Mouse (Mus musculus) right cerebral cortex, postnatal 36 days (tissue): ENCODE measurements at regions not wholly inside any gene's neighbourhood (a gene's known extent, or its start where the extent isn't known, plus 50 kb on each side); places are given as distances from the start of the nearest gene placed in this dataset.

ENCODE experiments used
- DNase-seq, 2 experiments: peaks; one replicate each; pipeline ENCODE4 v3.0.0; 2022; ENCODE audit warnings: low spot score in 2 of 2, mixed read lengths in 1 of 2

- DNase-seq: no peak
These were observed 52.0 kb downstream of the 4930426L09Rik start for GRCm38 (mm10) chr2:19049877-19050731.

GRCm38 (mm10) chr2:19055500-19055899 is 57.4 kb downstream of the 4930426L09Rik start:
- no peak for DNase-seq

GRCm38 (mm10) chr2:19057859-19058258 is 59.7 kb downstream of the 4930426L09Rik start:
- no peak for DNase-seq

- no peak for DNase-seq
These were observed 60.6 kb downstream of the 4930426L09Rik start for GRCm38 (mm10) chr2:19058765-19059164.

- no peak for DNase-seq
These were observed 61.1 kb downstream of the 4930426L09Rik start for GRCm38 (mm10) chr2:19059246-19059645.

GRCm38 (mm10) chr2:19060218-19060915 is 62.2 kb downstream of the 4930426L09Rik start:
- no peak for DNase-seq

GRCm38 (mm10) chr2:19064560-19065362 is 66.6 kb downstream of the 4930426L09Rik start:
- DNase-seq: no peak

GRCm38 (mm10) chr2:19065511-19065910 is 67.4 kb downstream of the 4930426L09Rik start:
- no peak for DNase-seq

GRCm38 (mm10) chr2:19068161-19068560 is 70.0 kb downstream of the 4930426L09Rik start:
- no peak for DNase-seq

- no peak for DNase-seq
These were observed 85.7 kb downstream of the 4930426L09Rik start for GRCm38 (mm10) chr2:19083816-19084215.

- DNase-seq: no peak
These were observed 87.0 kb downstream of the 4930426L09Rik start for GRCm38 (mm10) chr2:19085105-19085504.

GRCm38 (mm10) chr2:19086167-19086566 is 88.0 kb downstream of the 4930426L09Rik start:
- DNase-seq: no peak

GRCm38 (mm10) chr2:19086621-19087020 is 88.5 kb downstream of the 4930426L09Rik start:
- DNase-seq: no peak

- no peak for DNase-seq
These were observed 99.7 kb upstream of the Armc3 start for GRCm38 (mm10) chr2:19099384-19099783.

GRCm38 (mm10) chr2:19108753-19109152 is 90.3 kb upstream of the Armc3 start:
- peak in 1 of 2 experiments; percentile 12 for DNase-seq

- no peak for DNase-seq
These were observed 79.2 kb upstream of the Armc3 start for GRCm38 (mm10) chr2:19119871-19120270.

GRCm38 (mm10) chr2:19132864-19133263 is 66.2 kb upstream of the Armc3 start:
- DNase-seq: peak in 1 of 2 experiments; percentile 18

GRCm38 (mm10) chr2:19142586-19142985 is 56.5 kb upstream of the Armc3 start:
- DNase-seq: no peak

GRCm38 (mm10) chr2:19145412-19145811 is 53.7 kb upstream of the Armc3 start:
- no peak for DNase-seq

- DNase-seq: peak; percentile 9 to 41
These were observed 53.2 kb upstream of the Armc3 start for GRCm38 (mm10) chr2:19145881-19146280.

GRCm38 (mm10) chr2:19146289-19146688 is 52.8 kb upstream of the Armc3 start:
- DNase-seq: no peak

- DNase-seq: no peak
These were observed 50.3 kb upstream of the Armc3 start for GRCm38 (mm10) chr2:19148812-19149211.
